Mouse (Mus musculus) liver, embryonic 14.5 days (tissue): ENCODE measurements around the gene Prss36. TPM values are rescaled to one million over a fixed set of nuclear protein-coding genes. Genes with fewer than 3 reads are reported as not detected.

ENCODE experiments used
- ATAC-seq: fragments of 200-750 bp; cut with Nextera tagmentation; 2 replicates; pipeline ENCODE4 v1.8.0; 2017; ENCODE audit warnings: moderate number of reproducible peaks, mild to moderate bottlenecking, moderate library complexity; ENCODE audit not compliant: insufficient read depth
- DNase-seq, 3 experiments: peaks; one replicate each; pipeline ENCODE4 v3.0.0-alpha.2; 2012 to 2013; ENCODE audit warnings: low read depth in 3 of 3, low spot score in 3 of 3
- H3K27ac ChIP-seq: fragments of 300-500 bp; sonication (generic); 2 replicates; pipeline ENCODE4 v1.5.1; 2014; ENCODE audit warnings: moderate library complexity, mild to moderate bottlenecking, control low read depth, inconsistent platforms
- H3K27me3 ChIP-seq: fragments of 300-500 bp; sonication (generic); 2 replicates; pipeline ENCODE4 v1.6.1; 2014; ENCODE audit warnings: mild to moderate bottlenecking, low read length, moderate library complexity; ENCODE audit not compliant: control insufficient read depth, insufficient read depth
- H3K36me3 ChIP-seq: fragments of 300-500 bp; sonication (generic); replicated peaks from 2 replicates; pipeline ENCODE4 v1.6.1; 2014; ENCODE audit warnings: low read depth; ENCODE audit not compliant: control insufficient read depth, insufficient read depth
- H3K4me1 ChIP-seq, 2 experiments: fragments of 200-500 bp in 1 of 2; fragments of 300-500 bp in 1 of 2; sonication (generic) in 1 of 2; replicated peaks; 2 replicates each; pipeline ENCODE4 v1.6.1; 2012 to 2014; ENCODE audit warnings: antibody characterized with exemption in 1 of 2, inconsistent platforms in 1 of 2, low read length in 1 of 2; ENCODE audit not compliant: control insufficient read depth in 2 of 2, insufficient read depth in 2 of 2
- H3K4me2 ChIP-seq: fragments of 300-500 bp; sonication (generic); 2 replicates; pipeline ENCODE4 v1.6.1; 2014; ENCODE audit warnings: low read depth, mild to moderate bottlenecking, control low read depth, moderate library complexity
- H3K4me3 ChIP-seq, 2 experiments: fragments of 200-500 bp in 1 of 2; fragments of 300-500 bp in 1 of 2; sonication (generic) in 1 of 2; 2 replicates each; pipeline ENCODE4 v1.5.1; 2012 to 2014; ENCODE audit warnings: low read depth in 2 of 2, low read length in 2 of 2, mild to moderate bottlenecking in 2 of 2, control low read depth in 1 of 2, inconsistent platforms in 1 of 2, moderate library complexity in 1 of 2; ENCODE audit not compliant: insufficient read depth in 1 of 2
- H3K9ac ChIP-seq: fragments of 300-500 bp; sonication (generic); replicated peaks from 2 replicates; pipeline ENCODE4 v1.6.1; 2014; ENCODE audit warnings: mild to moderate bottlenecking, control low read depth, moderate library complexity
- H3K9me3 ChIP-seq: fragments of 300-500 bp; sonication (generic); 2 replicates; pipeline ENCODE4 v1.6.1; 2016; ENCODE audit warnings: low read length, mixed read lengths; ENCODE audit not compliant: control insufficient read depth
- CTCF ChIP-seq: IDR thresholded peaks from 2 replicates; pipeline ENCODE4 v1.5.1; 2016; ENCODE audit warnings: antibody characterized with exemption, low read depth, control low read depth
- EP300 ChIP-seq: IDR thresholded peaks from 2 replicates; pipeline ENCODE4 v1.6.1; 2016; ENCODE audit warnings: antibody characterized with exemption, low read depth
- WGBS: fragments of 180-500 bp; shearing (Covaris S2); extraction: QIAGEN DNeasy Blood & Tissue Kit; methylation state at CpG from one replicate; pipeline ENCODE4 v1.1.7; 2014; ENCODE audit not compliant: insufficient replicate concordance; 5-methylcytosine and 5-hydroxymethylcytosine counted together
- polyA plus RNA-seq, 2 experiments: library from polyadenylated mRNA; depleted of rRNA in 1 of 2; stranded (reverse) in 1 of 2; unstranded in 1 of 2; fragments of >200 nt; fragmentation: Nextera tagmentation in 1 of 2; extraction: Ambion mirVana in 1 of 2; gene quantifications; 2 replicates each; pipeline versions ENCODE4 v1.2.1 to v1.2.3; 2012 to 2014

Prss36 gene
- 2.0 and 2.3 TPM in 2 replicates for polyA plus RNA-seq (2012; rRNA removed)
- 3.0 TPM in 2 replicates for polyA plus RNA-seq (2014; fragmentation: Nextera tagmentation; extraction: Ambion mirVana)

DNA sequence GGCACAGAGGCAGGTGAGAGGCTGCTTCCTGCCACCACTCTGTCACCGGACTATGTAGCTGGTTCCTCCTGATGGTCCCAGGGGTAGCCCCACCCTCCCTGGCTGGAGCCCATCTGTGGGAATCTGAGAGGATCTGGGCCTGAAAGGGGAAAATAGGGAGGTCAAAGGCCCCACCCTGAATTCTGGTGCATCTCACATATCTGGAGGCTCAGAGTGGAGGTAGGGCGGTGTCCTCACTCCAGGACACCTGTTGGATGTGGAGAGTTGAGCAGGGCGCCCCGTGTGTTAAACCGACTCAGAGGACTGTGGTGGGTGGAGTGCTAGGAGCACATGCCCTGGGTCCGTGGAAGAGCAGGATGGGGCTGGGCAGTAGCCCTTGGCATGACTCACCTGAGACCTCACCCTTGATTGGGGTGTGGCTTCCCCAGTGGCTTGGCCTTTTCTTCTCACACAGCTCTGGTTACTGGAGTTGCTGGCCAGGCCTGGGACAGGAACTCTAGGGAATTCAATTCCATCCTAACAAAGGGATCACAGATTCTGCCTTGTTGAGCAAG, at the start of gene Prss36:
Gene Prss36, minus strand, starts transcription at position 256 of the 554 bp plus-strand sequence.
- no peak for ATAC-seq

DNA sequence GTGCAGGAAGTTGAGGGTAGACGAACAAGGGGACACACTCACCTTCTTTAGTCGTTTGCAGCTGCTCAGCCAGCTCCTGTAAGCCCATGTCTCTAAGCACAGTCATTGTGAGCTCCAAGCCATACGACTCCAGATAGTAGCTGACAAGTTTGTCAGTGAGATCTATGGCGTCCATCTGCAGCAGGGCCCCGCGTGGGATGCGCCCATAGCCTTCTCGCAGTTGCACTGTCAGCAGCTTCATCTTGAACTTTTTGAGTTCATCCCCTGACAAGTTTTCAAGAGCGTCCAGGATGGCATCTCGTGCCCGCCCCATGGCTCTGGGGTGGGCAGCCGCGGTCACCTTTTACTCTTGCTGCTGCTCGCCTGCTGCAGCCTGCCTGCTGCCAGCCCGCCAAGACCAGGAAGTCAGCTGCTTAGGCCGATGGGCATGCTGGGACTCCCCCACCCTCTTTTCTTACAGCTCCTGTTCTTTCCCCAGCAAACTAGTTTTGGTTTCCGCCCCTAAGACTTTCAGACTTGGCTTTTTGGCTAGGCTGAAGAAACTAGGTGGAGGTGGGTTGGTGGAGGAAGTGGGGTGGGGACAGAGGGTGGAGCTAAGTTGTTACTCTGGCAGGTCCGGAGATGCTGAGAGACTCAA, 46.9 kb upstream of the Prss36 start, which contains the start of gene Pycard:
Gene Pycard, minus strand, starts transcription at position 527 of the 637 bp plus-strand sequence.
- ATAC-seq = peak; percentile 70; the same call in 1 of the 2 replicates

More for the DNA sequence above, at the start of gene Prss36:
- TF ChIP-seq EP300 (no peak), CTCF (no peak)
- Histone ChIP-seq H3K4me3 (no peak within 1 kb of the TSS), H3K27me3 (peaks cover 12% of the 10 kb centered on the region), H3K4me2 (no peak within 1 kb of the TSS), H3K27ac (no peak within 1 kb of the TSS), H3K36me3 (no peaks in the 10 kb centered on the region), H3K9ac (no peak within 1 kb of the TSS), H3K9me3 (no peaks in the 10 kb centered on the region), H3K4me1 (no peaks in the 10 kb centered on the region)
- WGBS = 61% methylated on average over 6 of the region's 6 CpGs
- DNase-seq = no peak

DNA sequence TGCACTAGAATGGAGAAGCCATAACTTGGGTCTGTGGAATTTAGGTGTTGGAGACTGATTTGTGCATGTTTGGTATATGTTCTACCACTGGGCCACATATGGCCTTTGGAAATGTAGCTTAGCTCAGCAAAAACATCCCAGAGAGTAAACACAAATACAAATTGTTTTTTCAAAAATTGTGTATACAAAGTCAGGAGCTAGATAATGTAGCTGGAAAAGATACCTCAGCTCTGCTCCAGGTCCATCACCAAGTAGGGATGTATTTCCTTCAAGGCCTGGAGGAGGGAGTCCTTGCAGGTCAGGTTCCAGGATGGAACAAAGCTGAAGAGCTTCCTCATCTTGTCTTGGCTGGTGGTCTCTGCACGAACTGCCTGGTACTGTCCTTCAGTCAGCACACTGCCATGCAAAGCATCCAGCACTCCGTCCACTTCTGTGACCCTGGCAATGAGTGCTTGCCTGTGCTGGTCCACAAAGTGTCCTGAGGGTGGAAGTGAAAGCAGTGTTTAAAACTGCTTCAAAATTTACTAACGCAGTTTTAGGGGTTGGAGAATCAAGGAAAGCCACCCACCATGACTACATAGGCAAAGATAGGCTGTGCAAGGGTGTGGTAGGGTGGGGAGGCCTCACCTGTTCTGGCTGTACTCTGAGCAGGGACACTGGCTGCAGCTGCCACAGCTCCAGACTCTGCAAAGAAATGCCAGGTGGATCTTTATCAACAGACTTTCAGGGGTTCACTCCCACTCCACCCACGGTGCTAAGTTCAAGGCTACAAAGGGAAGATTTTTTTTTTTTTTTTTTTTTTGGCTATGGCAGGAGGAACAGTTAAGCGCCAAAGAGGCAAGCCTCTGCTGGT, 46.2 kb upstream of the Prss36 start:
- H3K9me3 ChIP-seq = no peaks in the 10 kb centered on the region
- 18% methylated on average over 5 of the region's 5 CpGs for WGBS
- TF ChIP-seq CTCF (no peak), EP300 (no peak)
- no peak overlapping the region for H3K27ac ChIP-seq
- peak overlapping the region; percentile 52 to 65 for H3K4me3 ChIP-seq
- H3K9ac ChIP-seq = peak overlapping the region; percentile 52
- peak overlapping the region; percentile 69 for H3K4me2 ChIP-seq
- DNase-seq = no peak
- H3K4me1 ChIP-seq = peaks cover 15 to 20% of the 10 kb centered on the region in 2 experiments
- H3K36me3 ChIP-seq = peaks cover 8% of the 10 kb centered on the region
- peak; percentile 58; the same call in 1 of the 2 replicates for ATAC-seq
- no peaks in the 10 kb centered on the region for H3K27me3 ChIP-seq

More for the DNA sequence above, 46.9 kb upstream of the Prss36 start, which contains the start of gene Pycard:
- H3K4me3 ChIP-seq = peak within 1 kb of the TSS; percentile 52 to 65
- peaks cover 5% of the 10 kb centered on the region for H3K36me3 ChIP-seq
- peak within 1 kb of the TSS; percentile 52 for H3K9ac ChIP-seq
- H3K9me3 ChIP-seq = no peaks in the 10 kb centered on the region
- peak in 1 of 3 experiments; percentile 33 for DNase-seq
- no peaks in the 10 kb centered on the region for H3K27me3 ChIP-seq
- H3K4me2 ChIP-seq = peak within 1 kb of the TSS; percentile 69
- 3% methylated on average over 18 of the region's 18 CpGs for WGBS
- H3K4me1 ChIP-seq = peaks cover 15 to 20% of the 10 kb centered on the region in 2 experiments
- H3K27ac ChIP-seq = no peak within 1 kb of the TSS
- no peak for TF ChIP-seq EP300
- TF ChIP-seq CTCF = no peak

DNA sequence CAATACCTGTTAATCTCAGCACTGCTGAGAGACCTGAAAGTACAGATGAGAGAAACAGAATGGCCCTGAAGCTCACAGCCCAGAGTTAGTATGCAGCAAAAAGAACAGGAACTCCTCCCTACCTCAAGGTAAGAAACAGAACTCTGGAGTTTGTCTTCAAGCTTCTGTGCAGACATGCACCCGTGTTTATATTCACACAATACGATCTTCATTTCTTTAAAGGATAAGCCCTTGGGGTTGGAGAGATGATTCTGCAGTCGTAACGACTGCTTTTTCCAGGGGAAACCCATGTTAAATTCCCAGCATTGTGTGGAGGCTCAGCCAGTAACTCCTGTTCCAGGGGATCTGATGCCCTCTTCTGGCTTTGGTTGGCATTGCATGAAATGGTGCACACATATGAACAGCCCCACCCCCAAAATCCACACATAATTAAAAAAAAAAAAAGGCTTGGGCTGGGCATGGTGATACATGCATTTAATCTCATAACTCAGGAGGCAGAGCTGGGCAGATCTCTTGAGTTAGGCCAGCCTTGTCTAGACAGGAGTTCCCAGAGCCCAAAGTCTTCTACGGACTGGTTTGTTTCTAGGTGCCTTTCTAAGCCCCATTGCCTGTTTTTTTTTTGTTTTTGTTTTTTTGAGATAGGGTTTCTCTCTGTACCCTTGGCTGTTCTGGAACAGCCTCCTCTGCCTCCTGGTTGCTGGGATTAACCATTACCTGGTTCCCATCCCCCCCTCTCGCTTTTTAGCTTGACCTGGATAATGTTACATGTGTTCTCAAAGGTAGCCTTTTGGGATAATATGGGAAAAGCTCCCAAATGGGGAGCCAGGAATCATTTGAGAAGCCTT, 45.3 kb upstream of the Prss36 start:
- DNase-seq (peak; percentile 47 to 59 (median 50)), ATAC-seq (peak; percentile 36)
- Histone ChIP-seq H3K4me1 (peaks cover 15 to 20% of the 10 kb centered on the region in 2 experiments), H3K9me3 (no peaks in the 10 kb centered on the region), H3K4me3 (peak overlapping the region in 1 of 2 experiments; percentile 3; a peak in 1 of 4 replicates), H3K27ac (no peak overlapping the region), H3K9ac (no peak overlapping the region), H3K27me3 (no peaks in the 10 kb centered on the region), H3K4me2 (peak overlapping the region; percentile 69), H3K36me3 (peaks cover 16% of the 10 kb centered on the region)
- TF ChIP-seq EP300 = 0 out of 2 replicates have a peak, but pooled peaks have one; percentile 7
- peak; percentile 75 for TF ChIP-seq CTCF
- 40% methylated on average over 6 of the region's 6 CpGs for WGBS
